Mouse (Mus musculus) liver, embryonic 16.5 days (tissue): ENCODE results near the gene Gdpd3. TPM values are rescaled to one million over a fixed set of nuclear protein-coding genes. Genes with fewer than 3 reads are reported as not detected.

ENCODE experiments used
- ATAC-seq: fragments of 200-750 bp; cut with Nextera tagmentation; 2 replicates; pipeline ENCODE4 v1.8.0; 2017; ENCODE audit warnings: low read depth, mild to moderate bottlenecking, moderate number of reproducible peaks, moderate library complexity
- H3K27ac ChIP-seq: fragments of 300-500 bp; sonication (generic); 2 replicates; pipeline ENCODE4 v1.5.1; 2014; ENCODE audit warnings: mild to moderate bottlenecking, low read length
- H3K27me3 ChIP-seq: fragments of 300-500 bp; sonication (generic); 2 replicates; pipeline ENCODE4 v1.6.1; 2014; ENCODE audit warnings: low read depth, low read length, mixed read lengths; ENCODE audit not compliant: control insufficient read depth, insufficient read depth
- H3K36me3 ChIP-seq: fragments of 300-500 bp; sonication (generic); 2 replicates; pipeline ENCODE4 v1.6.1; 2014; ENCODE audit warnings: mild to moderate bottlenecking; ENCODE audit not compliant: control insufficient read depth, insufficient read depth
- H3K4me1 ChIP-seq: fragments of 300-500 bp; sonication (generic); 2 replicates; pipeline ENCODE4 v1.6.1; 2014; ENCODE audit warnings: low read depth, low read length, mixed read lengths; ENCODE audit not compliant: control insufficient read depth
- H3K4me2 ChIP-seq: fragments of 300-500 bp; sonication (generic); 2 replicates; pipeline ENCODE4 v1.6.1; 2014; ENCODE audit warnings: low read depth, low read length, mixed read lengths
- H3K4me3 ChIP-seq: fragments of 300-500 bp; sonication (generic); 2 replicates; pipeline ENCODE4 v1.5.1; 2014; ENCODE audit warnings: low read depth, mild to moderate bottlenecking, low read length
- H3K9ac ChIP-seq: fragments of 300-500 bp; sonication (generic); 2 replicates; pipeline ENCODE4 v1.6.1; 2014; ENCODE audit warnings: low read depth, low read length
- H3K9me3 ChIP-seq: fragments of 300-500 bp; sonication (generic); replicated peaks from 2 replicates; pipeline ENCODE4 v1.6.1; 2016; ENCODE audit warnings: low read length; ENCODE audit not compliant: control insufficient read depth
- WGBS: fragments of 180-500 bp; shearing (Covaris S2); extraction: QIAGEN DNeasy Blood & Tissue Kit; methylation state at CpG from one replicate; pipeline ENCODE4 v1.1.7; 2014; ENCODE audit not compliant: insufficient replicate concordance; 5-methylcytosine and 5-hydroxymethylcytosine counted together
- polyA plus RNA-seq: library from polyadenylated mRNA; unstranded; fragments of >200 nt; fragmentation: Nextera tagmentation; extraction: Ambion mirVana; gene quantifications from 2 replicates; pipeline ENCODE4 v1.2.1, GENCODE M21; 2015

The Gdpd3 gene
- polyA plus RNA-seq, 1 experiment from 2014 or later, result 0.55 TPM

- ATAC-seq, result no peak
- Histone ChIP-seq H3K9me3 (no peaks in the 10 kb centered on the region), H3K27ac (no peak overlapping the region), H3K9ac (no peak overlapping the region), H3K4me2 (no peak overlapping the region), H3K36me3 (peaks cover 50% of the 10 kb centered on the region), H3K4me1 (peaks cover 20% of the 10 kb centered on the region), H3K4me3 (no peak overlapping the region), H3K27me3 (no peaks in the 10 kb centered on the region)
- WGBS, result 86% methylated on average over 4 of the region's 4 CpGs
Measured at GRCm38 (mm10) chr7:126789141-126789540, 23.0 kb downstream of the Gdpd3 start.

- Histone ChIP-seq H3K9me3 (no peaks in the 10 kb centered on the region), H3K36me3 (peaks cover 31% of the 10 kb centered on the region), H3K4me2 (peak within 1 kb of the TSS; percentile 83), H3K27me3 (no peaks in the 10 kb centered on the region), H3K4me1 (peaks cover 29% of the 10 kb centered on the region), H3K9ac (peak within 1 kb of the TSS; percentile 97), H3K4me3 (peak within 1 kb of the TSS; percentile 94), H3K27ac (peak within 1 kb of the TSS; percentile 94)
- peak; percentile 93 for ATAC-seq
- under 1% methylated on average over 69 of the region's 83 CpGs for WGBS
Measured at GRCm38 (mm10) chr7:126791851-126792720, 26.0 kb downstream of the Gdpd3 start, which contains the start of gene Ppp4c. Gene Ppp4c, minus strand, starts transcription at chr7:126792496.

GRCm38 (mm10) chr7:126792721-126793443, 26.7 kb downstream of the Gdpd3 start:
- Histone ChIP-seq H3K27ac (peak overlapping the region; percentile 94), H3K36me3 (peaks cover 23% of the 10 kb centered on the region), H3K27me3 (no peaks in the 10 kb centered on the region), H3K9me3 (no peaks in the 10 kb centered on the region), H3K4me2 (peak overlapping the region; percentile 66), H3K4me1 (peaks cover 37% of the 10 kb centered on the region), H3K4me3 (peak overlapping the region; percentile 94), H3K9ac (peak overlapping the region; percentile 97)
- 16% methylated on average over 11 of the region's 11 CpGs for WGBS
- no peak for ATAC-seq

- Histone ChIP-seq H3K4me1 (peaks cover 44% of the 10 kb centered on the region), H3K9ac (no peak overlapping the region), H3K4me3 (no peak overlapping the region), H3K27me3 (no peaks in the 10 kb centered on the region), H3K27ac (no peak overlapping the region), H3K36me3 (peaks cover 19% of the 10 kb centered on the region), H3K9me3 (no peaks in the 10 kb centered on the region), H3K4me2 (no peak overlapping the region)
- no peak for ATAC-seq
- WGBS, result 68% methylated on average over 4 of the region's 4 CpGs
Measured at GRCm38 (mm10) chr7:126793456-126794270, 27.5 kb downstream of the Gdpd3 start.

- WGBS, result 50% methylated on average over 4 of the region's 4 CpGs
- Histone ChIP-seq H3K4me1 (peaks cover 44% of the 10 kb centered on the region), H3K36me3 (peaks cover 14% of the 10 kb centered on the region), H3K27me3 (no peaks in the 10 kb centered on the region), H3K4me2 (no peak overlapping the region), H3K4me3 (no peak overlapping the region), H3K9ac (no peak overlapping the region), H3K9me3 (no peaks in the 10 kb centered on the region), H3K27ac (no peak overlapping the region)
- ATAC-seq, result no peak
Measured at GRCm38 (mm10) chr7:126794271-126794605, 28.1 kb downstream of the Gdpd3 start.

GRCm38 (mm10) chr7:126795387-126796317, 29.5 kb downstream of the Gdpd3 start:
- no peaks in the 10 kb centered on the region for H3K27me3 ChIP-seq
- no peak overlapping the region for H3K9ac ChIP-seq
- peaks cover 52% of the 10 kb centered on the region for H3K4me1 ChIP-seq
- peaks cover 6% of the 10 kb centered on the region for H3K36me3 ChIP-seq
- H3K9me3 ChIP-seq, result no peaks in the 10 kb centered on the region
- no peak overlapping the region for H3K27ac ChIP-seq
- 80% methylated on average over 16 of the region's 16 CpGs for WGBS
- no peak overlapping the region for H3K4me2 ChIP-seq
- H3K4me3 ChIP-seq, result no peak overlapping the region
- no peak for ATAC-seq

- WGBS, result 60% methylated on average over 8 of the region's 8 CpGs
- Histone ChIP-seq H3K4me1 (peaks cover 47% of the 10 kb centered on the region), H3K9ac (no peak overlapping the region)
Measured at GRCm38 (mm10) chr7:126796350-126796932, 30.3 kb downstream of the Gdpd3 start.

More at GRCm38 (mm10) chr7:126796350-126796932, 30.3 kb downstream of the Gdpd3 start:
- no peak overlapping the region for H3K4me3 ChIP-seq
- no peak for ATAC-seq
- H3K36me3 ChIP-seq, result peaks cover 6% of the 10 kb centered on the region
- no peak overlapping the region for H3K27ac ChIP-seq
- H3K9me3 ChIP-seq, result no peaks in the 10 kb centered on the region
- no peaks in the 10 kb centered on the region for H3K27me3 ChIP-seq
- no peak overlapping the region for H3K4me2 ChIP-seq
